Mouse (Mus musculus): Measurements from ENCODE around the gene Zfp934. TPM values are rescaled to one million over a fixed set of nuclear protein-coding genes. Genes with fewer than 3 reads are reported as not detected.
"Not testable (repeated sequence)": the region's sequence is repeated elsewhere in the genome, so short reads cannot be mapped to it uniquely, and the experiment has no call there.

The Zfp934 gene
- polyA plus RNA-seq (2015; fragmentation: Nextera tagmentation; extraction: Ambion mirVana) = 12.5 and 12.7 TPM in 2 replicates

- H3K9ac ChIP-seq (ENCODE audit: low read depth, low read length); DNase-seq (ENCODE audit: low spot score); H3K36me3 ChIP-seq (ENCODE audit: insufficient read depth, low read length); H3K4me1 ChIP-seq (replicated peaks; ENCODE audit: insufficient read depth, low read length); ATAC-seq (replicated peaks; ENCODE audit: low FRiP score, low read depth); H3K27me3 ChIP-seq (ENCODE audit: insufficient read depth, low read length); H3K9me3 ChIP-seq (replicated peaks; ENCODE audit: low read length); H3K4me2 ChIP-seq (ENCODE audit: low read length); H3K4me3 ChIP-seq (replicated peaks; ENCODE audit: low read depth, low read length); H3K27ac ChIP-seq: not testable (repeated sequence)
- 92% methylated on average over 2 of the region's 6 CpGs for WGBS
Observed at GRCm38 (mm10) chr13:62571099-62571498, at the start of gene Zfp934. Gene Zfp934 (minus strand): TSS chr13:62571199.

GRCm38 (mm10) chr13:62617449-62617848, 46.5 kb upstream of the Zfp934 start:
- 94% methylated on average over 4 of the region's 4 CpGs for WGBS
- H3K27me3 ChIP-seq (ENCODE audit: insufficient read depth, low read length); H3K36me3 ChIP-seq (ENCODE audit: insufficient read depth, low read length); H3K9ac ChIP-seq (ENCODE audit: low read depth, low read length); H3K4me3 ChIP-seq (replicated peaks; ENCODE audit: low read depth, low read length); ATAC-seq (replicated peaks; ENCODE audit: low FRiP score, low read depth); H3K4me2 ChIP-seq (ENCODE audit: low read length); H3K4me1 ChIP-seq (replicated peaks; ENCODE audit: insufficient read depth, low read length); H3K27ac ChIP-seq; DNase-seq (ENCODE audit: low spot score); H3K9me3 ChIP-seq (replicated peaks; ENCODE audit: low read length): not testable (repeated sequence)

DNA sequence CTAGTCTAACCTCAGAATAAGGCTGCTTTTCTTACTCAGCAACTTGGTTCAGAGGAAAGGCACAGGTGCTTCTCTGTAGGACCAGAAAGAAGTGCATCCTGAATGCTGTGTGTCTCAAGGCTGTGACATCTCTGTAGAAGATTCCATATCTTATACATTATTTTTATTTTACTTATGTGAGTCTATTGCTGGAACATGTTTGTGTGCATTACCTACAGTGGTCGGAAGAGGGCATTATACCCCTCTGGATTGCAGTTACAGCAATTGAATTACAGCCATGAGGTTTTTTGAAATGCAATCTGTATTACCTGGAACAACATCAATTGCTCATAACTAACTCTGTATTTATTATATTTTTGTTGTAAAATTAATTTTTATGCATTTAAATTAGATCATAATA, 9.3 kb downstream of the Zfp934 start:
- H3K36me3 ChIP-seq (ENCODE audit: insufficient read depth, low read length); H3K4me3 ChIP-seq (replicated peaks; ENCODE audit: low read depth, low read length); H3K27me3 ChIP-seq (ENCODE audit: insufficient read depth, low read length); H3K4me1 ChIP-seq (replicated peaks; ENCODE audit: insufficient read depth, low read length); DNase-seq (ENCODE audit: low spot score); H3K4me2 ChIP-seq (ENCODE audit: low read length); ATAC-seq (replicated peaks; ENCODE audit: low FRiP score, low read depth); H3K9ac ChIP-seq (ENCODE audit: low read depth, low read length); H3K27ac ChIP-seq; H3K9me3 ChIP-seq (replicated peaks; ENCODE audit: low read length): not testable (repeated sequence)
- TF ChIP-seq CTCF (IDR thresholded peaks at IDR 0.05; ENCODE audit: low read depth) = peak; percentile 37; the same call in 1 of the 2 replicates
- WGBS = 15% methylated on average over 1 of the region's 1 CpGs

GRCm38 (mm10) chr13:62558189-62559110, 12.5 kb downstream of the Zfp934 start, which contains the start of gene Zfp935:
Gene Zfp935 (minus strand): TSS chr13:62558511.
- not testable (repeated sequence) for H3K27ac ChIP-seq; H3K9me3 ChIP-seq (replicated peaks; ENCODE audit: low read length); H3K27me3 ChIP-seq (ENCODE audit: insufficient read depth, low read length); H3K4me1 ChIP-seq (replicated peaks; ENCODE audit: insufficient read depth, low read length); ATAC-seq (replicated peaks; ENCODE audit: low FRiP score, low read depth); H3K9ac ChIP-seq (ENCODE audit: low read depth, low read length); H3K36me3 ChIP-seq (ENCODE audit: insufficient read depth, low read length)
- DNase-seq (ENCODE audit: low spot score) = peak; percentile 2
- 2% methylated on average over 25 of the region's 27 CpGs for WGBS
- Histone ChIP-seq H3K4me3 (replicated peaks; ENCODE audit: low read depth, low read length) (peak within 1 kb of the TSS; percentile 42), H3K4me2 (ENCODE audit: low read length) (peak within 1 kb of the TSS; percentile 46)

GRCm38 (mm10) chr13:62530129-62530528, 40.9 kb downstream of the Zfp934 start:
- not testable (repeated sequence) for ATAC-seq (replicated peaks; ENCODE audit: low FRiP score, low read depth); H3K9me3 ChIP-seq (replicated peaks; ENCODE audit: low read length); H3K27me3 ChIP-seq (ENCODE audit: insufficient read depth, low read length)

GRCm38 (mm10) chr13:62510641-62511420, 60.2 kb downstream of the Zfp934 start:
- not testable (repeated sequence) for H3K9ac ChIP-seq (ENCODE audit: low read depth, low read length); DNase-seq (ENCODE audit: low spot score); H3K4me3 ChIP-seq (replicated peaks; ENCODE audit: low read depth, low read length); ATAC-seq (replicated peaks; ENCODE audit: low FRiP score, low read depth); H3K4me1 ChIP-seq (replicated peaks; ENCODE audit: insufficient read depth, low read length); H3K9me3 ChIP-seq (replicated peaks; ENCODE audit: low read length); H3K27ac ChIP-seq; H3K4me2 ChIP-seq (ENCODE audit: low read length); H3K27me3 ChIP-seq (ENCODE audit: insufficient read depth, low read length); H3K36me3 ChIP-seq (ENCODE audit: insufficient read depth, low read length)
- 92% methylated on average over 1 of the region's 1 CpGs for WGBS

More at GRCm38 (mm10) chr13:62530129-62530528, 40.9 kb downstream of the Zfp934 start:
- not testable (repeated sequence) for DNase-seq (ENCODE audit: low spot score); H3K4me3 ChIP-seq (replicated peaks; ENCODE audit: low read depth, low read length); H3K4me2 ChIP-seq (ENCODE audit: low read length); H3K4me1 ChIP-seq (replicated peaks; ENCODE audit: insufficient read depth, low read length); H3K27ac ChIP-seq; H3K36me3 ChIP-seq (ENCODE audit: insufficient read depth, low read length); H3K9ac ChIP-seq (ENCODE audit: low read depth, low read length)

DNA sequence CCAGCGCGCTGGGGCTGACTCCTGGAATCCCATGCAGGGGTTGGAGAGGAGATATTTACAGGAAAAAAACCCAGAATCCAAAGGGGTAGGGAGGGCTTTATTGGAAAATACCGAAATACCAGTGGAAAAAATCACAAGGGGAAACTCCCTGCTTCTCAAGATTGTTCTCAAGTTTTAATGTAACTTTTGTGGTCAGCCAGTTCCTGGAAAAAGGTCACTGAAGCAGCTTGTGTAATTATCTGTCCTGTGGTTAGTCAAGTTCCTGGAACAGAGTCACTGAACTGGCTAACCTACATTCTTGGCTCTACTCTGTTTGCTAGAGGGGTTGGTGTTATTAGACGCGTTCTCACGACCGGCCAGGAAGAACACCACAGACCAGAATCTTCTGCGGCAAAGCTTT, 98.3 kb downstream of the Zfp934 start:
- not testable (repeated sequence) for H3K4me2 ChIP-seq (ENCODE audit: low read length); H3K9me3 ChIP-seq (replicated peaks; ENCODE audit: low read length); H3K9ac ChIP-seq (ENCODE audit: low read depth, low read length); DNase-seq (ENCODE audit: low spot score); H3K4me1 ChIP-seq (replicated peaks; ENCODE audit: insufficient read depth, low read length); H3K4me3 ChIP-seq (replicated peaks; ENCODE audit: low read depth, low read length); H3K27me3 ChIP-seq (ENCODE audit: insufficient read depth, low read length); H3K27ac ChIP-seq; H3K36me3 ChIP-seq (ENCODE audit: insufficient read depth, low read length); ATAC-seq (replicated peaks; ENCODE audit: low FRiP score, low read depth)
- 93% methylated on average over 8 of the region's 8 CpGs for WGBS

All from kidney, postnatal 0 days (tissue).